Mouse (Mus musculus): ENCODE data around the gene Exoc3l.
"Not testable (repeated sequence)": the region's sequence is repeated elsewhere in the genome, so short reads cannot be mapped to it uniquely, and the experiment has no call there.

The Exoc3l gene

GRCm38 (mm10) chr8:105312891-105313481, 17.1 kb upstream of the Exoc3l start:
- no peak for DNase-seq

DNA sequence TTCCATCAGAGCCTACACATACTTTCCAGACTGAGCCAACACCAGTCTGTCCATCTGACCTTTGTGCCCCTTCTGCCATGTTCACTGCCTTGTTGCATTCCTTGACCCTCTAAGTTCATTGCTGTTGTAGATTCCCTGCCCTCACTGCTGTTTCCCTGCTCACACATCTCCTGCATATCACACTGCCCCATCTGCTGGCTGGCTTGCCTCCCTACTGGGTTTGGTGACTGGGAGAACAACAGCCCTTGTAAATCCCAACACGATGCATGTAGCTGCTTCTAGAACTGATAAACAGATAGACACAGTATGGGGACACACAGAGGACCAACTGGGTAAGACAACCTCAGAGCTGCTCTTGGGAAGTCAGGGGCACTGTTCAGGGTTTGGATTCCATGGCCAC, 15.8 kb upstream of the Exoc3l start:
- DNase-seq = no peak

- DNase-seq = no peak
These were observed 14.2 kb upstream of the Exoc3l start for GRCm38 (mm10) chr8:105310118-105310517.

- no peak for DNase-seq
These were observed 13.4 kb upstream of the Exoc3l start for GRCm38 (mm10) chr8:105309142-105309847.

GRCm38 (mm10) chr8:105308428-105308827, 12.5 kb upstream of the Exoc3l start:
- DNase-seq = no peak

- no peak for DNase-seq
These were observed 11.8 kb upstream of the Exoc3l start for GRCm38 (mm10) chr8:105307670-105308069.

GRCm38 (mm10) chr8:105306146-105306691, 10.3 kb upstream of the Exoc3l start:
- DNase-seq = no peak

DNA sequence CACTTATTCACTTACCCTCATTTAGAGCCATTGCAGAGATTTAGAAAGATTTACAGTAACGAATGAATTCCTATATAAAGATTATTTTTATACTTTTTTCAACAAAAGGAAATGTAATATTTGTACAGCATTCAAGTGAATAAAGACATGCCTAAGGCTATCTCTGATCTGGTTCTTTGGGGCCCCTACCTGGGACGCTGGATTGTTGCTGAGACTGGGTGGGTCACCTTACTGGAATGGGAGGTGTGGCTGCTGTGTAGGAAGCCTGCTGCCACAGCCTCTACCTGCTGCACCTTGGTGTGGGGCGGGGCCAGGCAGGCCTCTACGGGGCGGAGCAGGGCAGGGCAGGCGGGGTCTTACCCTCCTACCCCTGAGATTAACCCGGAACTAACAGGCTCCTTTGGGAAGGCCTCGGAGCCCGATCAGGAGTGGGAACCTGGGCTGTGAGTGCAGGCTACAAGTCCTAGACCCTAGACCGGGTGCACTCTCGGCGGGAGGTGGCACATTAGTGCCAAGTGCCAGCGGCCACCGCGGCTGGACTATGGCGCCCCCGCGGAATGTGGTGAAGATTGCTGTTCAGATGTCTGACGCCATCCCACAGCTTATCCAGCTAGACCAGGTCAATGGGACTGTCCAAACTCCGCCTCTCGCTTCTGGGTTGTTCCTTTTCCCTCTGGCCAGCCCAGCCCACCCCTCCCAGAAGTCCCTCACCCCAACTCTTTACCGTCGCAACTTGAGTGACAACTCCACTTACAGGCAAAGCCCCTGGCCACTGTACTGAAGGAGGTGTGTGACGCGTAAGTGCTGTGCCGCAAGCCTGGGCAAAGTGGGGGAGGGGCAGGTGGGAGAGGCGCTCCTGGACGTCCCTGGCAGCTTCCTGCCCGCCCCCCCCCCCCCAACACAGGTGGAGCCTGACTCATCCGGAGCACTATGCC, 9.6 kb upstream of the Exoc3l start, which contains the start of gene Elmo3:
Gene Elmo3 (plus strand): TSS at position 391 of the 935 bp plus-strand sequence.
- peak; percentile 90 for DNase-seq

GRCm38 (mm10) chr8:105304325-105305210, 8.7 kb upstream of the Exoc3l start:
- DNase-seq = no peak

DNA sequence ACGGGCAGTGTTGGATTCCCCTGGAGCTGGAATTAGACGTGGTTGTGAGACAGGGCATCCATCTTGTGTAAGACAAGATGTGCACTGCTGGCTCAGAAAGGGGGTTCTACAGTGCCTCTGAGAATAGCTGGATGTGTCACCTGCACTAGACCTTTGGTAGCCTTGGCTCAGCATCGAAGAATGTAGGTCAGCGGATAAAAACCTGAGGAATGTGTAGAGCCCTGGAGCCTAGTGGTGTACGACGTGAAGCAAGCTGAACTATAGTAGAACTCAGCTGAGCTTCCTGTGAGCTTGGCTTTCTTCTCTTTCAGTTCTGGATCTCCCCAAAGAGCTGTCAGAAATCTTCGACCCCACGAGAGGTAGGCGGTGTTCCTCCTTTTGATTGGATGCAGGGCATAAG, 8.0 kb upstream of the Exoc3l start:
- no peak for DNase-seq

DNA sequence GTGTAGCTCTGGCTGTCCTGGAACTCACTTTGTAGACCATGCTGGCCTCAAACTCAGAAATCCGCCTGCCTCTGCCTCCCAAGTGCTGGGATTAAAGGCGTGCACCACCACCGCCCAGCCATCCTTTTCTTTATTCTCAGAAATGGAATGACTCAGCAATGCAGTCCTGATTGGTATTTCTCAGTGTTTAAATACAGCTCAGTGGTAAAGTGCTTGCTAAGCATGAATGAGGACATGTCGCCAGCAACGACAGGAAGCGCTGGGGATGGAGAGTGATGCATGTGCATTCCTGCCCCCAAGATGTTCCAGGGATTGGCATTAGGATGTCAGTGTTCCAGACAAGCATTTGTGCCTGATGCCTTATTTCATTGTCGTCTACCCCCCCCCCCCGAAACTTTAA, 7.5 kb upstream of the Exoc3l start:
- DNase-seq = no peak

GRCm38 (mm10) chr8:105299962-105300361, 4.1 kb upstream of the Exoc3l start:
- no peak for DNase-seq

DNA sequence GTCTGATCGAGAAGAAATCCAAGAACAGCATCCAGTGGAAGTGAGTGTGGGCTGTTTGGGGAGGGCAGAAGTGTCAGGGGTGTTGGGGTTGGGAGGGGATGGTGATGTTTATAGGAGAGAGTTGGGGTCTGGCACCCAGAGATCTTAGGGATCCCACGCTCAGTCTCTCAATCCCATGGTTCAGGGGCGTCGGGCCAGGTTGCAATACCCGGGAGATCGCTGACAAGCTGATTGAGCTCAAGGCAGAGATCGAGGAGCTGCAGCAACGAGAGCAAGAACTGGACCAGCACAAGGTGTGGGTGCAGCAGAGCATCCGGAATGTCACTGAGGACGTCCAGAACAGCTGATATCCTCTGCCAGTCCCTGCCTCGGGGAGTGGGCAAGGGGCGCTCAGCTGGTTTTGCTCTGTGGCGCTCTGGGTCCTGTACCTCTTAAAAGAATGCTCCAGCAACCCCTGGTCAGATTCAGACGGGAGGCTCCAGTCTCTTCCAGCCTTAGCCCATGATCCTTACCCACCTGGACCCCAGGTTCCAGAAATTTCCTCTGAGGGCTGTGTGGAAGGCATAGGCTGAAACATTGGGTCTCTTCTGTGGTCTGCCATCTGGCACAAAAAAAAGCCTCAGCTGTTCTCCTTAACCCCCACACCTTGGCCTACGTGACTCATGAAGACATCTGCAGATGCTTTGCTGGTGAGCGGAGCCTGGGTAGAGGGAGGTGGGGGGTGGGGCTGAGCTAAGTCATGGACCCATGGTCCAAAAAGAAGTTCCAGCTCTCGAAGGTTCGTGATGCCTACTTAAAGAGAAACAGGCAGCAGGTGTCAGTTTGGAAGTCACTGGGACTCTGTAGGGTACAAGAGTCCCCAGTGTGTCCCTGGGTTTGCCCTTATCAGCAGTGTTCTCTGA, 2.7 kb upstream of the Exoc3l start:
- DNase-seq = no peak

DNA sequence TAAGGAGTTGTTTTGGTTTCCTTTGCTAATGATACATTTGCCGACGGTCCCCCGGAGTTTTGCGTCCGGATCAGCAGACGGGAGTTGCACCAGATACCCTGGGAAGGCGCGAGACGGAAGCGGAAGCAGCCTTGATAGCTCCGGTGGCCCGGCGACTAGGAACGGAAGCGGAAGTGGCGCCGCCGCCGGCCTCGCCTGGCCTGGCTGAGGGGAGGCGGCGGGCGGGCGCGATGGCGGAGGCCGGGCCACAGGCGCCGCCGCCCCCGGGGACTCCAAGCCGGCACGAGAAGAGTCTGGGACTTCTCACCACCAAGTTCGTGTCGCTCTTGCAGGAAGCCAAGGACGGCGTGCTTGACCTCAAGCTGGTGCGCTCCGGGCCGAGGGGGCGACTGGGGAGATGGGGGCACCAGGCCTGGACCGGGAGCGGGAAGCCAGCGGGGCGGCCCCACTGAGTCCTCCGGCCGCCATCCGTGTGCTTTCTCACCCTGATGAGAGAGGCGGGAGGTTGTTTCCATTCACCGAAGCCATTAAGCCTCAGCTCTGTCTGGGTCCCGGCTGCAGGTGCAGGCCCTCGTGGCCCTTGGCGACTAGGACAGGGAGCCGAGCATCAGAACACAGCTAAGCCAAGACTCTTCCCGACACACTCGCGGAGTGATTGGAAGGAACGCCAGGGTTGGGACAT, 1.8 kb upstream of the Exoc3l start, which contains the start of gene E2f4:
Gene E2f4 (plus strand): TSS at position 153 of the 682 bp plus-strand sequence.
- DNase-seq = peak; percentile 93

- DNase-seq = no peak
These were observed 645 bp downstream of the Exoc3l start for GRCm38 (mm10) chr8:105295256-105295655.

- DNase-seq = no peak
These were observed 1.1 kb downstream of the Exoc3l start for GRCm38 (mm10) chr8:105294776-105295175.

DNA sequence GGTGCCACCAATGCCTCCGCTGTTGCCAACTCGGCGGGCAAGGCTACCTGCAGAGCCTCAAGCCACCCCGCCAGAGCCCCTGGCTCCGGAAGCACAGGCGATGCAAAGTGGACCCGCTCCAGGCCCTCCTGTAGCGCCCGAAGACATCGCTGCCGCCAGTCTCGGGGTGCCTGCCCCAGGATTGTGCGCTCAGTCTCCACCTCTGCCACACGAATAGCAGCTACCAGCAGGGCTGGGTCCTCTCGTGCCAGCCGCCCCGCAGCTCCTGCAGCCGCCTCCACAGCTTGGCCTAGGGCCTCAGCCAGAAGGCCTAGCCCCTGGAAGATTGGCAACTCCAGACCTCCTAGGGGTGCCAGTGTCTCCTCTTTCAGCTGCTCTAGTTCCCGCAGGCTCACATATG, 2.5 kb downstream of the Exoc3l start:
- DNase-seq = no peak

DNA sequence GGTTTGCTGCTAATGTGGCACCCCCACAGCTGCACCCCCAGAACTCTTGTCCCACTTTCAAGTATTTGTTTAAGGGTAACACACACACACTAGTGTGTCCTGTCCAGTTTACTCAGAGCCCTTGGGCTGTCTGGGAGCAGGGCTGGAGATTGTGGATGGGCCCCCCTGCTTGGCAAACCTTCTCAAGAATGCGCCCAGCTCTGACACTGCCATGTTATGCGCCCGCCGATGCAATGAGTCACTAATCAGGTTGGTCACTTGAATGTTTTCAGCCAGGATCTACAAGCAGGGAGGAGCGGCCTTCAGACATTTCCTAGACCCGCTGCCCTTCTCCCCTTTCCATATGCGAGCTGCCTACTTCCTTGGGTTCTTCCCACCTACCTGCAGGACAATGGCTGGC, 3.4 kb downstream of the Exoc3l start:
- DNase-seq = no peak

GRCm38 (mm10) chr8:105291802-105292201, 4.1 kb downstream of the Exoc3l start:
- not testable (repeated sequence) for DNase-seq

- DNase-seq = not testable (repeated sequence)
These were observed 4.5 kb downstream of the Exoc3l start for GRCm38 (mm10) chr8:105291364-105291763.
